Mouse (Mus musculus) thymus, adult 2 months (tissue): ENCODE results near the gene Entpd3. TPM values are rescaled to one million over a fixed set of nuclear protein-coding genes. Genes with fewer than 3 reads are reported as not detected.

ENCODE experiments used
- DNase-seq: peaks from one replicate; pipeline ENCODE4 v3.0.0; 2021
- H3K27ac ChIP-seq: fragments of 200-500 bp; 2 replicates; pipeline ENCODE4 v1.5.1; 2012; ENCODE audit warnings: low read length, control low read depth; ENCODE audit not compliant: control insufficient read depth, insufficient read depth
- H3K27me3 ChIP-seq: fragments of 200-500 bp; 2 replicates; pipeline ENCODE4 v1.6.1; 2012; ENCODE audit warnings: mild to moderate bottlenecking, low read length, moderate library complexity, mixed read lengths; ENCODE audit not compliant: control insufficient read depth, insufficient read depth
- H3K36me3 ChIP-seq: fragments of 200-500 bp; 2 replicates; pipeline ENCODE4 v1.6.1; 2012; ENCODE audit warnings: mild to moderate bottlenecking, low read length, moderate library complexity; ENCODE audit not compliant: control insufficient read depth, insufficient read depth
- H3K4me1 ChIP-seq: fragments of 200-500 bp; replicated peaks from 2 replicates; pipeline ENCODE4 v1.6.1; 2012; ENCODE audit warnings: low read length; ENCODE audit not compliant: control insufficient read depth, insufficient read depth
- H3K4me3 ChIP-seq: fragments of 200-500 bp; 2 replicates; pipeline ENCODE4 v1.5.1; 2012; ENCODE audit warnings: mild to moderate bottlenecking, low read length, control low read depth, moderate library complexity; ENCODE audit not compliant: control insufficient read depth, insufficient read depth
- CTCF ChIP-seq: fragments of 200-500 bp; IDR thresholded peaks from 2 replicates; pipeline ENCODE4 v1.5.1; 2012; ENCODE audit warnings: mild to moderate bottlenecking, control low read depth, low read length, moderate library complexity, borderline replicate concordance; ENCODE audit not compliant: control insufficient read depth, poor library complexity, insufficient read depth; ENCODE audit errors: extremely low read depth
- POLR2A ChIP-seq: fragments of 200-500 bp; IDR thresholded peaks from 2 replicates; pipeline ENCODE4 v1.6.1; 2012; ENCODE audit warnings: mild to moderate bottlenecking, low read length, control low read depth, moderate library complexity; ENCODE audit not compliant: control insufficient read depth, poor library complexity, insufficient read depth; ENCODE audit errors: extremely low read depth
- WGBS: fragments of 180-500 bp; shearing (Covaris S2); methylation state at CpG from one replicate; pipeline ENCODE4 v1.1.7; 2018; 5-methylcytosine and 5-hydroxymethylcytosine counted together
- polyA plus RNA-seq: library from polyadenylated mRNA; depleted of rRNA; stranded (reverse); fragments of >200 nt; gene quantifications from 2 replicates; pipeline ENCODE4 v1.2.3, GENCODE M21; 2012

The Entpd3 gene
- polyA plus RNA-seq, 1 experiment = 2.0 TPM

DNA sequence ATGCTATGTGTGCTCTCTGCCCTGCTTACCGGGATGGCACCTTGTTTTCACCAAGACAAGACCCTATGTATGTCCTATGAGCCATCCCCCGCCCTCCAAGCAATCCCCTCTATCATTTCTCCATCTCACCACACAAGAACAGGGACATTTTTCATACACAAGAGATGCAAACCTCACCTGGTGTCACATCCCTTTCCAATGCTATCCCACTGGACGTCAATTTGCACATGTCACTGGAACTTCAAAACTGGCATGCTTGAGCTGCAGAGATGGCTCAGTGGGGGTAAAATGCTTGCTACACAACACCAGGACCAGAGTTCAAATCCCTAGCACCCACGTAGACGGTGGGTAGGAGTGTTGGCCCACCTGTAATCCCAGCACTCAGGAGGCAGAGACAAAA is 41.6 kb upstream of the Entpd3 start:
- no peak for DNase-seq
- TF ChIP-seq POLR2A = no peak
- no peak for TF ChIP-seq CTCF
- no peaks in the 10 kb centered on the region for H3K27me3 ChIP-seq
- H3K4me3 ChIP-seq = no peak overlapping the region
- H3K27ac ChIP-seq = no peak overlapping the region
- peaks cover 18% of the 10 kb centered on the region for H3K36me3 ChIP-seq
- peaks cover 7% of the 10 kb centered on the region for H3K4me1 ChIP-seq
- 89% methylated on average over 5 of the region's 5 CpGs for WGBS

DNA sequence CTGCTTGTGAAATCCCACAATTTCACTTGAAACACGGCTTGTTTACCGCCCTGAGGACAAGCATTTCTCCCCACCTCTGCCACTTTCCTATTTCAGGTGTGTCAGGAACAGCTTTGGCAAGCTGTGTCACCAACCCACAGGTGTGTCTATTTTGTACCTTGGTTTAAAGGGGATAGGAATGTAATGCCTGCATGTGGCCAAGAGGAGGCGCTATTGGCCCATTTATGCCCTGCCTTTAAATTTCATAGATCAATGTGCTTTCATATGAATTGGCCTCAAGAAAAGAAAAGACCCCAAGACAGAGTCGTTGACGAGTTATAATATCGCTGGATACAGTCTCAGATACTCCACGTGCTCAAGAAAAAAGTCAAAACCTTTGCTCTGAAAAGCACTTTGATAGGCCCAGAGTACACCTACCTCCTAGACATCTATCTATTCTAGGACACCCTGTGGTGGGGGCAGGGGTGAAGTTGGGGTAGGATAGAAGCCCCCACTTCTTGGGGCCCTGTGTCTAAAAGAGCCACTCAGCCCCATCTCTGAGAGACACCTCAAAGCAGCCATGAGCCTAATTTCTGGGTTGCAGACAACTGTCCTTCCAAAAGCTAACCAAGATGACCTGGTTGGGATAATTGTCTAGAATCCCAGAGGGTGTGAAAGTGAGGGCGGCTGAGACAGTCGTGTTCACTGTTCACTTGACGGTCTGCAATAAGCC is 38.3 kb upstream of the Entpd3 start:
- H3K27ac ChIP-seq = no peak overlapping the region
- DNase-seq = peak; percentile 13
- H3K27me3 ChIP-seq = no peaks in the 10 kb centered on the region
- 43% methylated on average over 10 of the region's 10 CpGs for WGBS
- H3K36me3 ChIP-seq = no peaks in the 10 kb centered on the region
- H3K4me3 ChIP-seq = no peak overlapping the region
- H3K4me1 ChIP-seq = no peaks in the 10 kb centered on the region
- TF ChIP-seq CTCF (no peak), POLR2A (no peak)

- peak; percentile 72 for DNase-seq
- no peak overlapping the region for H3K27ac ChIP-seq
- no peak overlapping the region for H3K4me3 ChIP-seq
- TF ChIP-seq POLR2A = no peak
- TF ChIP-seq CTCF = no peak
- no peaks in the 10 kb centered on the region for H3K4me1 ChIP-seq
- H3K27me3 ChIP-seq = no peaks in the 10 kb centered on the region
- 5% methylated on average over 8 of the region's 8 CpGs for WGBS
- no peaks in the 10 kb centered on the region for H3K36me3 ChIP-seq
These were observed 37.6 kb upstream of the Entpd3 start for GRCm38 (mm10) chr9:120502013-120502412.

GRCm38 (mm10) chr9:120504423-120504822 is 35.2 kb upstream of the Entpd3 start:
- Histone ChIP-seq H3K36me3 (no peaks in the 10 kb centered on the region), H3K27ac (no peak overlapping the region), H3K27me3 (no peaks in the 10 kb centered on the region), H3K4me1 (no peaks in the 10 kb centered on the region), H3K4me3 (no peak overlapping the region)
- DNase-seq = no peak
- TF ChIP-seq POLR2A (no peak), CTCF (no peak)
- 81% methylated on average over 2 of the region's 2 CpGs for WGBS

GRCm38 (mm10) chr9:120511781-120512180 is 27.8 kb upstream of the Entpd3 start:
- WGBS = 86% methylated on average over 3 of the region's 3 CpGs
- no peaks in the 10 kb centered on the region for H3K27me3 ChIP-seq
- no peak overlapping the region for H3K4me3 ChIP-seq
- DNase-seq = peak; percentile 38
- no peak overlapping the region for H3K27ac ChIP-seq
- TF ChIP-seq CTCF (no peak), POLR2A (no peak)
- peaks cover 2% of the 10 kb centered on the region; the same call in 1 of the 2 replicates for H3K4me1 ChIP-seq
- no peaks in the 10 kb centered on the region for H3K36me3 ChIP-seq

GRCm38 (mm10) chr9:120516720-120517119 is 22.9 kb upstream of the Entpd3 start:
- Histone ChIP-seq H3K27me3 (no peaks in the 10 kb centered on the region), H3K4me3 (no peak overlapping the region), H3K36me3 (no peaks in the 10 kb centered on the region), H3K27ac (no peak overlapping the region), H3K4me1 (peaks cover 2% of the 10 kb centered on the region; the same call in 1 of the 2 replicates)
- no peak for DNase-seq
- 11% methylated on average over 8 of the region's 8 CpGs for WGBS
- TF ChIP-seq POLR2A (no peak), CTCF (no peak)
